Mouse (Mus musculus): ENCODE measurements around the gene 1110008L16Rik. TPM values are rescaled to one million over a fixed set of nuclear protein-coding genes. Genes with fewer than 3 reads are reported as not detected.

Gene 1110008L16Rik
- polyA plus RNA-seq, 1 experiment from 2014 or later = 30.0 TPM

DNA sequence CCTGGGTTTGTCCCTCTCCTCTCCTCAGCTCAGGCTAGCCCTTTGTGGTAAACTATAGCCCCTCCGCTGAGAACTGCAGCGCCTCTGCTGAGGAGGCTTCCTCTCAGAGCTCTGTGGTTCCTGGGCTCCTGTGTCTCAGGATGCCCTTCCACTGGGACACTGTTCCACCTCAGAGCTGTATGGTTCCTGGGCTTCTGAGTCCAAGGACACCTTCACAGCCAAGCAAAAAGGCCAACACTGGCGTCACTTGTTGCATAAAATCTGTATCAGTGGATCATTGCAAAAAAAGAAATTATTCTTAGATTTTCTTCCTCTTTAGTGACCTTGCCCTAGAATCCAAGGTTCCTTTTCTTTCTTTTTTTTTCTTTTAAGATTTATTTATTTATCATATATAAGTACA is 85.4 kb downstream of the 1110008L16Rik start:
- no peak for TF ChIP-seq EP300 (optimal IDR thresholded peaks at IDR 0.05)
- no peak for TF ChIP-seq CTCF (IDR thresholded peaks at IDR 0.05; ENCODE audit: low read depth)
- Histone ChIP-seq H3K9me3 (ENCODE audit: control insufficient read depth, low read length) (no peaks in the 10 kb centered on the region), H3K27ac (replicated peaks) (no peak overlapping the region), H3K36me3 (ENCODE audit: control insufficient read depth, insufficient read depth, low read length) (no peaks in the 10 kb centered on the region; the same call in 1 of the 2 replicates), H3K27me3 (ENCODE audit: control insufficient read depth, insufficient read depth, low read length) (no peaks in the 10 kb centered on the region), H3K4me3 (ENCODE audit: low read depth, low read length) (no peak overlapping the region), H3K4me1 (replicated peaks; ENCODE audit: control insufficient read depth, insufficient read depth) (peaks cover 4% of the 10 kb centered on the region; the same call in 1 of the 2 replicates), H3K9ac (ENCODE audit: low read length) (no peak overlapping the region), H3K4me2 (replicated peaks; ENCODE audit: low read depth) (no peak overlapping the region)
- DNase-seq (ENCODE audit: low spot score) = no peak
- WGBS = 95% methylated on average over 3 of the region's 3 CpGs
- ATAC-seq (ENCODE audit: low FRiP score, low TSS enrichment) = no peak

DNA sequence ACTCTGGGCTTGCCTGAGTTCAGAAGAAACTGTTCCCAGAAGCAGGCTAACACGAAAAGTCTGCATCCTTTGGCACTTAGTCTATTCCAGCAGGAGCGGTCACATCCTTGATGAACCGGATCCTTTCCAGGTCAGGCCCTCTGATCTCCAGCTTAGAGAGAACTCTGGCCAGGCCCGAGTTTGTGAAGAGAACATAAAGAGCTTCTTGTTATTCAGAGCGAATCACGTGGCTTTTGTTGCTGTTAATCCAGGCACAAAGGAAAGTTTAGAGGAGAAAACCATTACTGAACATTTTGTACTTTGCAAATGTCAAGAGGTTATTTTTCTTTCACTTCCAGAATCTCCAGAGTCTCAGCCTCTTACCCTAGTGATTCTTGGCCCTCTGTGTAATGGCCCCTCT is 86.6 kb downstream of the 1110008L16Rik start:
- no peak overlapping the region for H3K4me2 ChIP-seq (replicated peaks; ENCODE audit: low read depth)

DNA sequence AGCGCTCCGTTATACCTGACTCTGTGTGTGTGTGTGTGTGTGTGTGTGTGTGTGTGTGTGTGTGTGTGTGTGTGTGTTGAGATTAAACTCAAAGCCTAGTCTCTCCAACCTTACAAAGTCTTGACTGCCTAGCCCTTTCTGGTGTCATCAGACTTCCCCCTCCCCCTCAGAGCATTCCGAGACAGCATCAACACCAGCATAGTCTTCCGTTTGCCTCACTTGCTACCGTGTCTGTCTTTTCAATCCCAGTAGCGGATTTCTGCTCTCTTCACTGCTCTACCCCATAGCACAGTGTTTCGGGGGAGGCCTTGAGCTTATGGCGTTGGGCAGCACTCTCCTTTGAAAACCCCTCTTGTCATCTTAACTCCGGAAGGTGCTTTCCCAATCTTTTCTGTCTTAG is 87.1 kb downstream of the 1110008L16Rik start:
- Histone ChIP-seq H3K27me3 (ENCODE audit: control insufficient read depth, insufficient read depth, low read length) (no peaks in the 10 kb centered on the region), H3K27ac (replicated peaks) (no peak overlapping the region; the same call in 1 of the 2 replicates), H3K4me2 (replicated peaks; ENCODE audit: low read depth) (no peak overlapping the region), H3K4me3 (ENCODE audit: low read depth, low read length) (no peak overlapping the region), H3K9me3 (ENCODE audit: control insufficient read depth, low read length) (no peaks in the 10 kb centered on the region), H3K9ac (ENCODE audit: low read length) (no peak overlapping the region), H3K36me3 (ENCODE audit: control insufficient read depth, insufficient read depth, low read length) (no peaks in the 10 kb centered on the region; the same call in 1 of the 2 replicates), H3K4me1 (replicated peaks; ENCODE audit: control insufficient read depth, insufficient read depth) (peaks cover 4% of the 10 kb centered on the region; the same call in 1 of the 2 replicates)
- WGBS = 84% methylated on average over 9 of the region's 9 CpGs
- no peak for TF ChIP-seq CTCF (IDR thresholded peaks at IDR 0.05; ENCODE audit: low read depth)
- TF ChIP-seq EP300 (optimal IDR thresholded peaks at IDR 0.05) = no peak
- ATAC-seq (ENCODE audit: low FRiP score, low TSS enrichment) (no peak), DNase-seq (ENCODE audit: low spot score) (no peak)

More for the DNA sequence above, 86.6 kb downstream of the 1110008L16Rik start:
- Histone ChIP-seq H3K36me3 (ENCODE audit: control insufficient read depth, insufficient read depth, low read length) (no peaks in the 10 kb centered on the region; the same call in 1 of the 2 replicates), H3K9ac (ENCODE audit: low read length) (no peak overlapping the region), H3K4me1 (replicated peaks; ENCODE audit: control insufficient read depth, insufficient read depth) (peaks cover 4% of the 10 kb centered on the region; the same call in 1 of the 2 replicates), H3K9me3 (ENCODE audit: control insufficient read depth, low read length) (no peaks in the 10 kb centered on the region), H3K4me3 (ENCODE audit: low read depth, low read length) (no peak overlapping the region), H3K27ac (replicated peaks) (no peak overlapping the region; the same call in 1 of the 2 replicates), H3K27me3 (ENCODE audit: control insufficient read depth, insufficient read depth, low read length) (no peaks in the 10 kb centered on the region)
- ATAC-seq (ENCODE audit: low FRiP score, low TSS enrichment) (no peak; the same call in 1 of the 2 replicates), DNase-seq (ENCODE audit: low spot score) (no peak)
- no peak for TF ChIP-seq CTCF (IDR thresholded peaks at IDR 0.05; ENCODE audit: low read depth)
- TF ChIP-seq EP300 (optimal IDR thresholded peaks at IDR 0.05) = peak; percentile 36
- WGBS = 47% methylated on average over 6 of the region's 6 CpGs

DNA sequence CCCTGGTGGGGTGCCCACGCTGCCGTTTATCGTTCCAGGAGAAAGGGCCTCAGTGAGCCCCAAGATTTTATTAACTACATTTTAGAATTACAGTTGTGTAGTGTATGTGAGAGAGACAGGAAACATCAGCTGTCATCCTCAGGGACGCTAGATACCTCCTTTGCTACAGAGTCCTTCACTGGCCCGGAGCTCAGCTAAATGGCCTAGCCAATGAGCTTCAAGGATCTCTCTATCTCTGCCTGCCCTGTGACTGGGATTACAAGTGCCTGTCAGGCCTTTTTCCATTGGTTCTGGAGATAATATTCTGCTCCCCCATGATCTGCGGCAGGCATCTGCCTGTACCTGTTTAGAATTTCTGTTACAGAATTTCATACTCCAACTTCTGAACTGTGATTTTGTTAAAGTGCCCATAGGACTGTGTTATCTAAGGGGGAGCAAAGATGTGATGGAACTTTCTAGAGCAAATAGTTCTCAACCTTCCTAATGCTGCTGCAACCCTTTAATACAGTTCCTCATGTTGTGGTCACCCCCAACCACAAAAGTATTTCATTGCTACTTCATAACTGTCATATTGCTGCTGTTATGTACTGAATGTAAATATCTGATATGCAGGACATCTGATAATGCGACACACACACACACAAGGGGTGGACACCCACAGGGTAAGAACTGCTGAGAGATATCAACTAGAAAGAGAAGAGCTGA is 87.9 kb downstream of the 1110008L16Rik start:
- Histone ChIP-seq H3K4me3 (ENCODE audit: low read depth, low read length) (no peak overlapping the region), H3K4me2 (replicated peaks; ENCODE audit: low read depth) (no peak overlapping the region), H3K36me3 (ENCODE audit: control insufficient read depth, insufficient read depth, low read length) (no peaks in the 10 kb centered on the region; the same call in 1 of the 2 replicates), H3K9ac (ENCODE audit: low read length) (no peak overlapping the region), H3K4me1 (replicated peaks; ENCODE audit: control insufficient read depth, insufficient read depth) (peaks cover 4% of the 10 kb centered on the region; the same call in 1 of the 2 replicates), H3K27ac (replicated peaks) (no peak overlapping the region), H3K27me3 (ENCODE audit: control insufficient read depth, insufficient read depth, low read length) (no peaks in the 10 kb centered on the region), H3K9me3 (ENCODE audit: control insufficient read depth, low read length) (no peaks in the 10 kb centered on the region)
- ATAC-seq (ENCODE audit: low FRiP score, low TSS enrichment) (no peak), DNase-seq (ENCODE audit: low spot score) (no peak)
- TF ChIP-seq EP300 (optimal IDR thresholded peaks at IDR 0.05) (no peak), CTCF (IDR thresholded peaks at IDR 0.05; ENCODE audit: low read depth) (no peak)
- 80% methylated on average over 7 of the region's 7 CpGs for WGBS

DNA sequence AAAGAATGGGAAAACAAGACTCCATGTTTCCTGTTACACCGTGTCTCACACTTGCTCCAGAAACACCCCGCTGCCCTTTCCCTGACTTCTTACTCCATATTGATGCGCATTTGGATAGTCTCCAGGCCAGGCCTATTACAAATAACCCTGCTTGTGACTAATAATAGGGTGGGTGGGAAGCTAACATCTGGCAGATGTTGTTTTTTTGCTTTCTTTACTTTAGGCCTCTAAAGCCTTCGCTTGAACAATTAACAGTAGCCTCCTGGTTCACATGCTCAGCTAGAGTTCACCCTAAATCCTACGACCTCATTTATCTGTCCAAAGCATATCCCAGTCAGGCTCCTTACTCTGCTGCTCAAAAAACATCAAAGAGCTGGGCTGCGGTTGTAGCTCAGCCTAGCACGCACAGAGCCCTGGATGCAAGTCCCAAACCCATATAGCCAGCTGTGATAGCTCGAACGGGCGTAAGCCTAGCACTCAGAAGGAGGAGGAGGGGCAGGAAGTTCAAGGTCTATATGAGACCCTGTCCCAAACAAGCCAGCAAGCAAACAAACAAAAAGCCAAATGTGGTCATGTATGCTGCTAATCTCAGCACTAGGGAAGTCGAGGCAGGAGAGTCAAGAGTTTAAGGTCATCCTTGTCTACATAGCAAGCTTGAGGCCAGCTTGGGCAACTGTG is 88.5 kb downstream of the 1110008L16Rik start:
- ATAC-seq (ENCODE audit: low FRiP score, low TSS enrichment) = no peak; the same call in 1 of the 2 replicates
- no peak for TF ChIP-seq EP300 (optimal IDR thresholded peaks at IDR 0.05)
- no peak for TF ChIP-seq CTCF (IDR thresholded peaks at IDR 0.05; ENCODE audit: low read depth)
- WGBS = 53% methylated on average over 11 of the region's 11 CpGs

More for the DNA sequence above, 88.5 kb downstream of the 1110008L16Rik start:
- Histone ChIP-seq H3K36me3 (ENCODE audit: control insufficient read depth, insufficient read depth, low read length) (no peaks in the 10 kb centered on the region), H3K27me3 (ENCODE audit: control insufficient read depth, insufficient read depth, low read length) (no peaks in the 10 kb centered on the region), H3K9ac (ENCODE audit: low read length) (no peak overlapping the region), H3K4me2 (replicated peaks; ENCODE audit: low read depth) (no peak overlapping the region), H3K4me3 (ENCODE audit: low read depth, low read length) (no peak overlapping the region), H3K9me3 (ENCODE audit: control insufficient read depth, low read length) (no peaks in the 10 kb centered on the region), H3K4me1 (replicated peaks; ENCODE audit: control insufficient read depth, insufficient read depth) (peaks cover 4% of the 10 kb centered on the region; the same call in 1 of the 2 replicates), H3K27ac (replicated peaks) (no peak overlapping the region; the same call in 1 of the 2 replicates)
- DNase-seq (ENCODE audit: low spot score) = no peak
